Mouse (Mus musculus): Measurements from ENCODE around the gene Pakap.

DNA sequence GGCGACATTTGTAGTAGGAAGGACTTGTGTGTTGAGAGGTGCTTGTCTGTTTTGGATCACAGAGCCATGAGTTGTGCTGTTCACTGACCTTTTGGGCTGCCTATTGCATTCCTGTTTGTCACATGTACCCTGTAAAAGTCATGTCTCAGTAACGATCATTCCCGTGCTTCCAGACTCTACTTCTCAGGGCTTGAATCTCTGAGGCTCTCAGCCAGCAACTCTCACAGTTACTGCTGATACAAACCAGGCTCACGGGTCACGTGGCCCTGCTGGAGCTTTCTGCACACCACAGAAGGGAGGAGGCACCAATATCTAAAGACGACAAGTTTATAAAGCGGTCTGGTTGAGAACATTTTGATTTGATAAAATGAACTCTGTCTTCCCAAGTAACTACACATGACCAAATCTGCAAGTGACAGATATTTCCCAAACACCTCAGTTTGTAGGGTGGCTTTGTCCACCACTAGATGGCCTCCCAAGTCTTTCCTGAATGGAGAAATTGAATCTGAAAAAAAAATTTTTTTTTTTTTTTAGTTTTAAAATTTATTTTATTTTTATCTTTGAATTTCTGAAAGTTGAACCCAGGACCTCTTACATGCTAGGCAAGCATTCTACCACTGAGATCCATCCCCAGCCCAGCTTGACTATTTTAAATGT, 103.0 kb downstream of the Pakap start:
- TF ChIP-seq CTCF (IDR thresholded peaks at IDR 0.05; ENCODE audit: low read depth, low read length) (no peak), POLR2AphosphoS5 (IDR thresholded peaks at IDR 0.05; ENCODE audit: insufficient replicate concordance, low read depth, low read length) (no peak), GATA1 (IDR thresholded peaks at IDR 0.05; ENCODE audit: borderline replicate concordance, low read length) (no peak)

Data from G1E (cell line).